Mouse (Mus musculus) B cell, adult (primary cell): ENCODE results near the gene Gsdme. TPM values are rescaled to one million over a fixed set of nuclear protein-coding genes. Genes with fewer than 3 reads are reported as not detected.

Experiments used
- total RNA-seq: library from RNA; stranded (reverse); gene quantifications from 4 replicates; pipeline ENCODE4 v1.2.4, GENCODE M21; 2023; ENCODE audit not compliant: inconsistent age

The Gsdme gene
- not detected in 4 replicates for total RNA-seq

DNA sequence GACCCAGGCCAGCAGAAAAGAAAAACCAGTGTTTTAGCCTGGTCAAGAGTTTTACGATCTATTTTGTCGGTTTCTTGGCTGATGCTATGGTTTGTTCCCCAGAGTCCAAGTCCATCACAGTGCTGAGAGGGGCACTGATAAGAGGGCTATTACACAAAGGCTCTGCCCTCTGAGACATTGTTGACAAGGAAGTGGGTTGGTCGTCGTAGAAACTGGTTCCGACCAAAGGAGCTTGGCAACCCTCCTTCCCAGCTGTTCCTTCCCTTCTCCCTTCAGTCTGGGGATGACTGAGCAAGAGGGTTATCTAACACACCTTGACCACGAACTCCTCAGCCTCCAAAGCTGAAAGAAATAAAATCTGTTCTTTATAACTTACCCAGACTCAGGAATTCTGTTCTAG is at the start of gene Gsdme:
Gene Gsdme (minus strand): TSS at position 193 of the 400 bp plus-strand sequence.

Other genes starting within 250 kb of the Gsdme start
- gene Mpp6, start 153.6 kb downstream of the Gsdme start, total RNA-seq: 29.7 to 39.0 TPM (median 32.3 TPM) in 4 replicates
- 0.29 to 1.4 TPM (median 0.38 TPM) in 3 of 4 replicates, not detected in the other for gene Osbpl3, start 192.3 kb upstream of the Gsdme start, total RNA-seq